Mouse (Mus musculus) embryonic facial prominence, embryonic 13.5 days (tissue): ENCODE results near the gene Avpr1b. TPM values are rescaled to one million over a fixed set of nuclear protein-coding genes. Genes with fewer than 3 reads are reported as not detected.

Experiments
- ATAC-seq: fragments of 200-750 bp; cut with Nextera tagmentation; 2 replicates; pipeline ENCODE4 v1.8.0; 2017; ENCODE audit warnings: low read depth; ENCODE audit not compliant: insufficient number of reproducible peaks, insufficient read depth, low FRiP score, low TSS enrichment
- H3K27ac ChIP-seq: fragments of 300-500 bp; sonication (generic); 2 replicates; pipeline ENCODE4 v1.5.1; 2015; ENCODE audit warnings: moderate library complexity, mild to moderate bottlenecking, inconsistent platforms
- H3K27me3 ChIP-seq: fragments of 300-500 bp; sonication (generic); 2 replicates; pipeline ENCODE4 v1.6.1; 2015; ENCODE audit warnings: mild to moderate bottlenecking, inconsistent platforms
- H3K36me3 ChIP-seq: fragments of 300-500 bp; sonication (generic); 2 replicates; pipeline ENCODE4 v1.6.1; 2015; ENCODE audit warnings: mild to moderate bottlenecking, inconsistent platforms
- H3K4me1 ChIP-seq: fragments of 300-500 bp; sonication (generic); 2 replicates; pipeline ENCODE4 v1.6.1; 2015; ENCODE audit warnings: inconsistent platforms
- H3K4me2 ChIP-seq: fragments of 300-500 bp; sonication (generic); 2 replicates; pipeline ENCODE4 v1.6.1; 2015; ENCODE audit warnings: moderate library complexity, mild to moderate bottlenecking, inconsistent platforms
- H3K4me3 ChIP-seq: fragments of 300-500 bp; sonication (generic); 2 replicates; pipeline ENCODE4 v1.5.1; 2015; ENCODE audit warnings: mild to moderate bottlenecking, inconsistent platforms
- H3K9ac ChIP-seq: fragments of 300-500 bp; sonication (generic); 2 replicates; pipeline ENCODE4 v1.6.1; 2015; ENCODE audit warnings: mild to moderate bottlenecking, inconsistent platforms
- H3K9me3 ChIP-seq: fragments of 300-500 bp; sonication (generic); 2 replicates; pipeline ENCODE4 v1.6.1; 2016; ENCODE audit warnings: inconsistent platforms
- WGBS: fragments of 180-500 bp; shearing (Covaris S2); methylation state at CpG from one replicate; pipeline ENCODE4 v1.1.7; 2015; ENCODE audit warnings: mixed read lengths; 5-methylcytosine and 5-hydroxymethylcytosine counted together
- polyA plus RNA-seq: library from polyadenylated mRNA; unstranded; fragments of >200 nt; fragmentation: Nextera tagmentation; extraction: Ambion mirVana; gene quantifications from 2 replicates; pipeline ENCODE4 v1.2.1, GENCODE M21; 2015

Gene Avpr1b
- polyA plus RNA-seq, 1 experiment from 2014 or later: not detected

DNA sequence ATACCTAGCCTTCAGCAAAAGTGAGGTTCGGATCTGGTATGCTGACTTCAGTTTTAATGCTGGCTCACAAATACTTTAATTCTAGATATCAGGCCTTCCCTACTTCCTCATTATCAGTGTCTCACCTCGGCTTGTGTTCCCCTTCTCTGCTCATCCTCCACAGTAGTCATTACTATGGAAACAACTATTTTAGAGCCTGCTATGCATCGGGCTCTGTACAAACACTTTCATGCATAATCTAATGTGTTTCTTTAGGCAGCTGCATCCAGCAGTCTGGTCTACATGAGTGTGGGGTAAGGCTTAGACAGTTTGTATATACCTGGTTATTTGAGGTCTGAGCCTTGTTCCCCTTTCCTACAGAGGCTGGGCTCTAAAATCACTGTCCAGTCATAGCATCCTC lies 15.4 kb upstream of the Avpr1b start:
- Histone ChIP-seq H3K4me1 (no peaks in the 10 kb centered on the region), H3K27me3 (no peaks in the 10 kb centered on the region), H3K4me2 (no peak overlapping the region), H3K9ac (no peak overlapping the region), H3K27ac (no peak overlapping the region), H3K36me3 (no peaks in the 10 kb centered on the region), H3K4me3 (no peak overlapping the region), H3K9me3 (no peaks in the 10 kb centered on the region)
- 93% methylated on average over 3 of the region's 3 CpGs for WGBS
- ATAC-seq: no peak

DNA sequence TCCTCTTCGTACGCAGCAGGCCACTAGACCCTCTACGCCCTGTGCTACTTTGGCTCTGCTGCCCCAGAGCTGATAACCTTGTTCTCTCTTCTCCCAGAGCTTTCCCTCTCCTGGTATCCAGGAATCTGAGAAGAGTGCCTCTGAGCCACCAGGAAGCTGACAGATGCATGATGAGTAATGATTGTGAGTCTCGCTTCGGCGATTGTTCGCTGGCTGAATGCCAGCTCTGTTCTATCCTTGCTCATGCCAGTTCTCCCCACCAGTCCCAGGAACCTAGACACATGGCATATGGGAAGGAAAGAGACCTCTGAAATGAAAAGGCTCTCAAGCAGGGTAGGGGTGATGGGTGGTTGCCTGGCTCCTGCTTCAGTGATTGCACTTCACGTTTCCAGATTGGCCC lies 12.2 kb upstream of the Avpr1b start:
- H3K9me3 ChIP-seq: no peaks in the 10 kb centered on the region
- no peak overlapping the region for H3K9ac ChIP-seq
- no peak overlapping the region for H3K4me2 ChIP-seq
- no peak overlapping the region for H3K4me3 ChIP-seq
- H3K36me3 ChIP-seq: no peaks in the 10 kb centered on the region
- 78% methylated on average over 8 of the region's 8 CpGs for WGBS
- H3K27ac ChIP-seq: no peak overlapping the region
- no peaks in the 10 kb centered on the region for H3K4me1 ChIP-seq
- no peak for ATAC-seq
- no peaks in the 10 kb centered on the region for H3K27me3 ChIP-seq

DNA sequence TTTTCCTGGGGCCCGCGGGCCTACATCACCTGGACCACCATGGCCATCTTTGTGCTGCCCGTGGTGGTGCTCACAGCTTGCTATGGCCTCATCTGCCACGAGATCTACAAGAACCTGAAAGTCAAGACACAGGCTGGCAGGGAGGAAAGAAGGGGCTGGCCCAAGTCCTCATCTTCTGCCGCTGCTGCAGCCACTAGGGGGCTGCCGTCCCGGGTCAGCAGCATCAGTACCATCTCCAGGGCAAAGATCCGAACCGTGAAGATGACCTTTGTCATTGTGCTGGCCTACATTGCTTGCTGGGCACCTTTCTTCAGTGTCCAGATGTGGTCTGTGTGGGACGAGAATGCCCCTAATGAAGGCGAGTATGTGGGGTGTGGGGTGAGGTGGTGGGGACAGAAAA lies 1.3 kb downstream of the Avpr1b start:
- Histone ChIP-seq H3K27ac (no peak overlapping the region), H3K4me3 (no peak overlapping the region), H3K9ac (no peak overlapping the region), H3K4me2 (no peak overlapping the region), H3K9me3 (no peaks in the 10 kb centered on the region), H3K4me1 (0 out of 2 replicates have a peak, but pooled peaks cover 4% of the 10 kb centered on the region), H3K27me3 (0 out of 2 replicates have a peak, but pooled peaks cover 9% of the 10 kb centered on the region), H3K36me3 (no peaks in the 10 kb centered on the region)
- no peak for ATAC-seq
- 35% methylated on average over 11 of the region's 11 CpGs for WGBS

DNA sequence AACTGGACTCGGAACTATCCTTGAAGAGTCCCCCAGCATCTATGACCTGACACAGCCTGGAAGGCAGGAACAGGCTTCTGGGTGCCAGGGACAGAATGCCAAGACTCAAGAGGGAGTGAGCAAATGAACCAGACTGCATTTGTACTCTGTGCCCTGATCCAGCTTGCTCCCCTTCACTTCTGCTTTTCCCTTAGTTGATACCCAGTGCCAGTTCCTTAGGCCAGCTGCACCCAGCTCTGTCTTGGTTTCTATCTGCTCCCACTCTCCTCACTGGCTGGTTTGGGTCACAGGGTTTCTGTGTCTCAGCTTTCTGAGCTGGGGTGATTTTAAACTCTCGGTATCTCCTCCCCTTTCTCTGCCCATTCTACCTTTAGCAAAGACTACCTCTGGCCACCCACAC lies 7.7 kb downstream of the Avpr1b start:
- no peak for ATAC-seq
- Histone ChIP-seq H3K27me3 (no peaks in the 10 kb centered on the region), H3K4me3 (no peak overlapping the region), H3K36me3 (no peaks in the 10 kb centered on the region), H3K27ac (no peak overlapping the region), H3K9me3 (no peaks in the 10 kb centered on the region), H3K9ac (no peak overlapping the region), H3K4me2 (no peak overlapping the region), H3K4me1 (no peaks in the 10 kb centered on the region)
- WGBS: 88% methylated on average over 2 of the region's 2 CpGs

DNA sequence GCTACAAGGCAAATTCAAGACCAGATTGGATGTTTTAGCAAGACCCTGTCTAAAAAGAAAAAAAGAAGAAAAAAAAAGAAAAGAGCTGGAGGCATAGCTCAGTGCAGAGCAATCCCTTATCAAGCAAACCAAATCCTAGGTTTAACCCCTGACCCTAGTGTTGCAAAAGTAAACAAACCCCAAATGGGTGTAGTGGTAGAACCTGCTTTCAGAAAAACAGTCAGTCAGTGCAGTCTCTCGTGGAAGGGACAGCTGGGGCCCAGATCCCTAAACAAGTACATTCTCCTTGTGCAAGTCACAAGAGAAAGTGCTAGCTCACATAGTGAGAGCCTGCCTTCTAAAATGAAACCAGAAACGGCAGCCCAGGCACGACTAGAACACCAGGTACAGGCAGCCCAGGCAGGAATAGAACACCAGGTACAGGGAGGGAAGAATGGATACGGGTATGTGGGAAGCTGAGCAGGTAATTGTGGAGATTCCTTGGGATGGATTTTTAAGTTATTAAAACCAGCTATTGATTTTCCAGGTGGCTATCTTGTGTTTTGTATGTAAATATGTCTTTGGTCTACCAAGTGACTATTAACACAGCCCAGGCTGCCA lies 13.6 kb downstream of the Avpr1b start:
- Histone ChIP-seq H3K27ac (no peak overlapping the region), H3K4me2 (no peak overlapping the region), H3K9ac (no peak overlapping the region), H3K4me3 (no peak overlapping the region), H3K27me3 (no peaks in the 10 kb centered on the region), H3K9me3 (no peaks in the 10 kb centered on the region), H3K4me1 (no peaks in the 10 kb centered on the region), H3K36me3 (no peaks in the 10 kb centered on the region)
- WGBS: 36% methylated on average over 4 of the region's 4 CpGs
- no peak for ATAC-seq

DNA sequence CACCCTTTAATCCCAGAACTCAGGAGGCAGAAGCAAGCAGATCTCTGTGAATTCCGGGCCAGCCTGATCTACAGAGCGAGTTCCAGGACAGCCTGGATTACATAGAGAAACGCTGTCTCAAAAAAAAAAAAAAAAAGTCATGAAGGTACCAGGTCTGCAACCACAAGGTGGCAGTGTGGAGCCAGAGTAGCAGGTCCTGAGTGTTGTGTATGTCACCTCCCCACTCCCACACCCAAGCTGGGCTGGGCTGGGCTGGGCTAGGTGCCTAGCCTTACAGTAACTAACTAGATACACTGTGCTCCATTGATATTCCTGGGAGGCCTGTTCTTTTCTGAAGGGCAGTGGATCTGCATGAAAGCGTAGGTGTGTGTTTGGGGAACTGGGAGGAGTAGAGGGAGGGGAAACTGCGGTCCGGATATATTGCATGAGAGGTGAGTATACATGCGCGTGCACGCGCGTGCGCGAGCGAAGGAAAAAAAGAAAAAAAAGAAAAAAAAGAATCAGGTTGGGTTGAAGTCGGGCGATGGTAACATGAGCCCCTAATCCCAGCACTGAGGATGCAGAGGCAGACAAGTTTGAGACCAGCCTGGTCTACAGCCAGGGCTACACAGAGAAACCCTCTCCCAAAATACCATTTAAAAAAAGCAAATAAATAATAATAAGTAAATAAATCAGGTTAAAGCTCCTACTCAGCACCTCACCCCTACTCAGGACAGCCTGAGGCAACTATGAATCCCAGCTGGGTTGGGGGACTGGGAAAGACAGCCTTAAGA lies 14.5 kb downstream of the Avpr1b start:
- 0 out of 2 replicates have a peak, but pooled peaks have one; percentile 38 for ATAC-seq
- no peaks in the 10 kb centered on the region for H3K4me1 ChIP-seq
- no peak overlapping the region for H3K4me2 ChIP-seq
- no peak overlapping the region for H3K27ac ChIP-seq
- H3K4me3 ChIP-seq: no peak overlapping the region
- H3K9me3 ChIP-seq: no peaks in the 10 kb centered on the region
- H3K27me3 ChIP-seq: no peaks in the 10 kb centered on the region
- WGBS: 69% methylated on average over 16 of the region's 16 CpGs
- H3K36me3 ChIP-seq: no peaks in the 10 kb centered on the region
- no peak overlapping the region for H3K9ac ChIP-seq

DNA sequence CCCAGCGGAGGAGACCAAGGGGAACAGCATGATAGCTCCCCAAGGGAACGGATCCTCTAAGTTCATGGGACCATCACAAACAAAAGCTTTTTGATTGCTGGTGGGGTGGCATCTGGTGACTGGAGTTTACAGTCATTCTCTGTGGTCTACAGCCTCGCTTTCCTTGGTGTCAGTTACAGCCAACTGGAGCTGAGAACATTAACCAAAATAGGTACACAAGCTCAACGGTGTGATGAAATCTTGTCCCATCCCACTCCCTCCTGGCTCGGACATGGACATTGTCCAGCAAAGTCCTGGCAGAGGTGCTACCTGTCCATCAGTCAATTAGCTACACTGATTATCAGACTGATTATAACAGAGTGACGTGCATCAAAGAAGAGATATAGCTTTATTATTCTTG lies 15.6 kb downstream of the Avpr1b start:
- no peak for ATAC-seq
- H3K9me3 ChIP-seq: no peaks in the 10 kb centered on the region
- no peak overlapping the region for H3K9ac ChIP-seq
- no peaks in the 10 kb centered on the region for H3K4me1 ChIP-seq
- no peak overlapping the region for H3K27ac ChIP-seq
- no peak overlapping the region for H3K4me3 ChIP-seq
- 81% methylated on average over 6 of the region's 6 CpGs for WGBS
- no peaks in the 10 kb centered on the region for H3K36me3 ChIP-seq
- H3K4me2 ChIP-seq: no peak overlapping the region
- H3K27me3 ChIP-seq: no peaks in the 10 kb centered on the region

DNA sequence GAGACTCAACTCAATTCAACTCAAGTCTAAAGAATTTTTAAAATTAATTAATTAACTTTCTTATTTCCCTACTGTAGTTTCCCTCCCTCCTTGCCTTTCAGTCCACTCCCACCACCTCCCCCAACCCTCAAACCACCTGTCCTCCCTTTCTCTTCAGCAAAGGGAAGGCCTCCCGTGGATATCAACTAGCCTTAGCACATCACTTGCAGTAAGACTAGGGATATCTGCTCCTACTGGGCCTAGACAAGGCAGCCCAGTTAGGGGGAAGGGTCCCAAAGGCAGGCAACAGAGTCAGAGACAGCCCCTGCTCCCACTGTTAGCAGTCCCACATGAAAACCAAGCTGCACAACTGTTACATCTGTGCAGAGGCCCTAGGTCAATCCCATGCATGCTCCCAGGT lies 17.1 kb downstream of the Avpr1b start:
- no peak overlapping the region for H3K4me3 ChIP-seq
- H3K4me2 ChIP-seq: no peak overlapping the region

DNA sequence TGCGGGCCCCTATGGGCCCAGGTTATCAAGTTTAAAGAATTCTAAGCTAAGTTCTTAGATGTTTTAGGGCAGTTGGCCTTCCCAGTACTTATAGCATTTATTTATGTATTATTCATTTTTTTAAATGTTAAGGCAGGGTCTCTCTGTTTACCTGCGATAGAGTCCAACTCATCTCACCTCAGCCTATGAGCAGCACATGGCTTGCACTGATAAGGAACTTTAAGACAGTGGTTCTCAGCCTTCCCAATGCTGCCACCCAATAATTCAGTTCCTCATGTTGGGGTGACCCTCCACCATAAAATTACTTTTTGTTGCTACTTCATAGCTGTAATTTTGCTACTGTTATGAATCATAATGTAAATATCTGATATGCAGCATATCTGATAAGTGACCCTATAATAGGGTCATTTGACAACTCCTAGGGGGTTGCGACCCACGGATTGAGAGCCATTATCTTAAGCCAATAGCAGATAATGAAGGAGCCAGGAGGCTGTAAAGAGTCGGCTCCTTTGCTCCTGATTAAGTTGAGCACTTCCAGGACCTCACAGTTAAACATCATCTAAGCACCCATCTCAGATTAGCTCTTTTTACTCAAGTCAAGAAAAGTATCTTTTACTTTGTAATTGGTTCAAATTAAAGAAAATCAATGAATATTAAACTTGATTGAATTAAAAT lies 17.6 kb downstream of the Avpr1b start:
- Histone ChIP-seq H3K27me3 (no peaks in the 10 kb centered on the region), H3K4me3 (no peak overlapping the region), H3K4me1 (no peaks in the 10 kb centered on the region), H3K9me3 (no peaks in the 10 kb centered on the region), H3K27ac (no peak overlapping the region), H3K9ac (no peak overlapping the region), H3K36me3 (no peaks in the 10 kb centered on the region), H3K4me2 (no peak overlapping the region)
- WGBS: 74% methylated on average over 5 of the region's 5 CpGs
- ATAC-seq: no peak

More for the DNA sequence above, 17.1 kb downstream of the Avpr1b start:
- no peaks in the 10 kb centered on the region for H3K36me3 ChIP-seq
- no peak overlapping the region for H3K9ac ChIP-seq
- 84% methylated on average over 1 of the region's 1 CpGs for WGBS
- no peak for ATAC-seq
- H3K4me1 ChIP-seq: no peaks in the 10 kb centered on the region
- no peak overlapping the region for H3K27ac ChIP-seq
- no peaks in the 10 kb centered on the region for H3K9me3 ChIP-seq
- no peaks in the 10 kb centered on the region for H3K27me3 ChIP-seq

DNA sequence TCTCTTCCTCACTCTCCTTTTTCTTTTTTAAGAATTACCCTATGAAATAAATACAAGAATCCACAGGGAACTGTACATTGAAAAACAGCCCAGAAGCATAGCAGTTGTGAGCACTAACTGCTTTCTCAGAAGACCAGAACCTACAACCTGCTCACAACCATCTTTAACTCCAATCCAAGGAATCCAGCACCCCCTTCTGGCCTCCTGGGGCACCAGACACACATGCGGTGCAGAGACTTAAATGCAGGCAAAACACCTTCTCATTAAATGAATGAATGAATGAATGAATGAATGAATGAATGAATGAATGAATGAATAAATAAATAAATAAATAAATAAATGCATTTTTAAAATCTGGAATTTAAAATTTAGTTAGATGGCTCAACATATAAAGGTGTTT lies 19.5 kb downstream of the Avpr1b start:
- H3K36me3 ChIP-seq: no peaks in the 10 kb centered on the region
- no peak overlapping the region for H3K9ac ChIP-seq
- no peak overlapping the region for H3K27ac ChIP-seq
- no peak for ATAC-seq
- no peaks in the 10 kb centered on the region for H3K9me3 ChIP-seq
- no peak overlapping the region for H3K4me3 ChIP-seq
- H3K4me1 ChIP-seq: no peaks in the 10 kb centered on the region
- 75% methylated on average over 1 of the region's 1 CpGs for WGBS
- no peak overlapping the region for H3K4me2 ChIP-seq
- no peaks in the 10 kb centered on the region for H3K27me3 ChIP-seq

DNA sequence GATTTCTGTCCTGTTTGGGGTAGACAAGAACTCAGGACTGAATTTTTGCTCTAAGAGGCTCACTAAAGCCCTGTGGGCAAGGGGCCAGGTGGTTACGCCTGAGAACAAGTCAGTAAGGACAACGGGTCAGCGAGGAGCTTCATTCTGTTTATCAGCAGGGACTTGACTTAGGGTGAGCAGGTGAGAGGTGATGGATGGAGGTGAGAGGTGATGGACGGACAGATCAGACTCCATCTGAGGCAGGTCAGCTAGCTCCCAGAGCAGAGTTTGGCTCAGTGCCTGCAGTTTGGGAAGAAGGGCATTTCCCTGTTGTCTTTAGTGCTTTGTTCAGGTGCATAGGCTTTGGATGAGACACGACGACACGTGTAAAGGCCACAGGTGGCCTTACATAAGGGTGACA lies 20.3 kb downstream of the Avpr1b start:
- Histone ChIP-seq H3K9me3 (no peaks in the 10 kb centered on the region), H3K27ac (no peak overlapping the region), H3K4me1 (no peaks in the 10 kb centered on the region), H3K4me2 (no peak overlapping the region), H3K9ac (no peak overlapping the region), H3K4me3 (no peak overlapping the region), H3K27me3 (no peaks in the 10 kb centered on the region), H3K36me3 (no peaks in the 10 kb centered on the region)
- ATAC-seq: no peak
- 86% methylated on average over 7 of the region's 7 CpGs for WGBS

DNA sequence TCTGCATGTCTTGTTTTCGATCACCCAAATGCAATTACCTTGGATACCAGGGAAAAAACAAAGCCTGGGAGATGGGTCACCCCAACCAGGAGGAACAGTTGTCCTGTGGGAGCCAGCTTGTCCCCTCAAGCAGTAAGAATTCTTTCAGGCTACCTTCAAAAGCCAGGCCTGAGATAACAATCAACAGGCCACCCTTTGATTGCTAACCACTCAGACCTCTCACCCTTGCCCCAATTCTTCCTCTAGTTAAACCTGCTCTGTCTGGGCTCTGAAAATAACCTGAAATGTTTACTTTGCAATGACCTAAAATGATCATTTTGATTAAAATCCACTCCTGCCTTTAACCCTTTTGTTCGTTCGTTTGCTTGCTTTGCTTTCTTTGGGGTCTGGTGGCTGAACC lies 24.6 kb downstream of the Avpr1b start:
- ATAC-seq: no peak
- 68% methylated on average over 3 of the region's 3 CpGs for WGBS
- Histone ChIP-seq H3K27ac (no peak overlapping the region), H3K4me1 (no peaks in the 10 kb centered on the region), H3K9ac (no peak overlapping the region), H3K27me3 (no peaks in the 10 kb centered on the region), H3K4me2 (no peak overlapping the region), H3K9me3 (no peaks in the 10 kb centered on the region), H3K36me3 (no peaks in the 10 kb centered on the region), H3K4me3 (no peak overlapping the region)
